Mouse (Mus musculus) spleen, adult 2 months (tissue): ENCODE results near the gene Prrc2c. TPM values are rescaled to one million over a fixed set of nuclear protein-coding genes. Genes with fewer than 3 reads are reported as not detected.

Experiments
- DNase-seq, 2 experiments: peaks; one replicate each; pipeline versions ENCODE4 v3.0.0 to v3.0.0-alpha.2; 2012 to 2021; ENCODE audit warnings: low spot score in 2 of 2, low read depth in 1 of 2
- H3K27ac ChIP-seq: fragments of 200-500 bp; 2 replicates; pipeline ENCODE4 v1.5.1; 2012; ENCODE audit warnings: low read length, inconsistent platforms; ENCODE audit not compliant: insufficient read depth
- H3K27me3 ChIP-seq: fragments of 200-500 bp; 2 replicates; pipeline ENCODE4 v1.6.1; 2012; ENCODE audit warnings: mild to moderate bottlenecking, moderate library complexity, low read length, inconsistent platforms; ENCODE audit not compliant: control insufficient read depth, insufficient read depth
- H3K36me3 ChIP-seq: fragments of 200-500 bp; 2 replicates; pipeline ENCODE4 v1.6.1; 2012; ENCODE audit warnings: mild to moderate bottlenecking, low read length, inconsistent platforms; ENCODE audit not compliant: control insufficient read depth, insufficient read depth
- H3K4me1 ChIP-seq: fragments of 200-500 bp; 2 replicates; pipeline ENCODE4 v1.6.1; 2011; ENCODE audit warnings: inconsistent platforms; ENCODE audit not compliant: control insufficient read depth, insufficient read depth, insufficient read length
- H3K4me3 ChIP-seq: fragments of 200-500 bp; 2 replicates; pipeline ENCODE4 v1.5.1; 2011; ENCODE audit warnings: mild to moderate bottlenecking, inconsistent platforms; ENCODE audit not compliant: insufficient read depth, insufficient read length; ENCODE audit errors: extremely low read depth
- CTCF ChIP-seq: fragments of 200-500 bp; IDR thresholded peaks from 2 replicates; pipeline ENCODE4 v1.5.1; 2011; ENCODE audit warnings: mild to moderate bottlenecking, inconsistent platforms; ENCODE audit not compliant: insufficient read depth, insufficient read length, insufficient replicate concordance; ENCODE audit errors: extremely low read depth
- POLR2A ChIP-seq: fragments of 200-500 bp; IDR thresholded peaks from 2 replicates; pipeline ENCODE4 v1.6.1; 2011; ENCODE audit warnings: low read depth, low read length, inconsistent platforms
- WGBS: fragments of 180-500 bp; shearing (Covaris S2); methylation state at CpG from one replicate; pipeline ENCODE4 v1.1.7; 2018; 5-methylcytosine and 5-hydroxymethylcytosine counted together
- polyA plus RNA-seq: library from polyadenylated mRNA; depleted of rRNA; stranded (reverse); fragments of >200 nt; gene quantifications from 2 replicates; pipeline ENCODE4 v1.2.3, GENCODE M21; 2012

Prrc2c gene
- polyA plus RNA-seq, 1 experiment, result 43.9 TPM

- H3K36me3 ChIP-seq, result no peaks in the 10 kb centered on the region
- H3K4me1 ChIP-seq, result no peaks in the 10 kb centered on the region
- H3K27ac ChIP-seq, result no peak overlapping the region
- no peaks in the 10 kb centered on the region for H3K27me3 ChIP-seq
- no peak for TF ChIP-seq CTCF
- no peak for TF ChIP-seq POLR2A
- DNase-seq, result no peak
- WGBS, result 53% methylated on average over 6 of the region's 6 CpGs
- H3K4me3 ChIP-seq, result no peak overlapping the region
Observed at GRCm38 (mm10) chr1:162752009-162752408, 11.7 kb upstream of the Prrc2c start.

GRCm38 (mm10) chr1:162749607-162750006 is 9.3 kb upstream of the Prrc2c start:
- 87% methylated on average over 7 of the region's 7 CpGs for WGBS
- H3K4me1 ChIP-seq, result no peaks in the 10 kb centered on the region
- no peak overlapping the region for H3K27ac ChIP-seq
- no peaks in the 10 kb centered on the region for H3K36me3 ChIP-seq
- no peak for DNase-seq
- TF ChIP-seq POLR2A (no peak), CTCF (no peak)
- no peaks in the 10 kb centered on the region for H3K27me3 ChIP-seq
- H3K4me3 ChIP-seq, result no peak overlapping the region

- TF ChIP-seq CTCF (no peak), POLR2A (no peak)
- Histone ChIP-seq H3K4me3 (no peak overlapping the region), H3K4me1 (no peaks in the 10 kb centered on the region), H3K27me3 (no peaks in the 10 kb centered on the region), H3K27ac (no peak overlapping the region), H3K36me3 (no peaks in the 10 kb centered on the region)
- 36% methylated on average over 5 of the region's 5 CpGs for WGBS
- DNase-seq, result no peak
Observed at GRCm38 (mm10) chr1:162748761-162749160, 8.4 kb upstream of the Prrc2c start.

- under 1% methylated on average over 56 of the region's 58 CpGs for WGBS
- H3K36me3 ChIP-seq, result no peaks in the 10 kb centered on the region
- H3K27ac ChIP-seq, result peak overlapping the region; percentile 99
- H3K4me1 ChIP-seq, result peaks cover 9% of the 10 kb centered on the region
- no peaks in the 10 kb centered on the region for H3K27me3 ChIP-seq
- no peak for TF ChIP-seq POLR2A
- no peak for TF ChIP-seq CTCF
- peak overlapping the region; percentile 99 for H3K4me3 ChIP-seq
- DNase-seq, result peak in 1 of 2 experiments; percentile 39
Observed at GRCm38 (mm10) chr1:162739831-162740394, 443 bp downstream of the Prrc2c start.

DNA sequence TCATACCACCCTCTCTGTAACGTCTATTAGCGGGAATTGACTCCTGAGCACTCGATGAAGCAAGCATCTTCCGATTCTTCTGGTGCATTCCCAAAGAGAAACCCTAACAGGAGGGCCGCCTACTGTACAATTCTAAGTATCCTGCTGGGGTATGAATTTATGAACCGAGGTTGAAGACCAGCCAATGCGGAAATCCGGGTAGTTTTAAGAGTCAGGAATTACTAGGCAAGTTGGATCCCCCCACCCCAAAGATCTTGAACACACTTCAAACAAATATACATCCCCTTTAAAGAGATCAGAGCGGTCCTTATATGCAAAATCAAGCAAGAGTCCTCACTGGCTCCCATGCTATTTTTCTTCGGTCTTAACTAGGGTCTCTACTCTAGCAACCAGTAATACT is 950 bp downstream of the Prrc2c start:
- TF ChIP-seq POLR2A (no peak), CTCF (no peak)
- no peaks in the 10 kb centered on the region for H3K36me3 ChIP-seq
- H3K27ac ChIP-seq, result peak overlapping the region; percentile 99
- H3K27me3 ChIP-seq, result no peaks in the 10 kb centered on the region
- 1% methylated on average over 10 of the region's 10 CpGs for WGBS
- DNase-seq, result no peak
- H3K4me1 ChIP-seq, result peaks cover 12% of the 10 kb centered on the region
- peak overlapping the region; percentile 99 for H3K4me3 ChIP-seq

DNA sequence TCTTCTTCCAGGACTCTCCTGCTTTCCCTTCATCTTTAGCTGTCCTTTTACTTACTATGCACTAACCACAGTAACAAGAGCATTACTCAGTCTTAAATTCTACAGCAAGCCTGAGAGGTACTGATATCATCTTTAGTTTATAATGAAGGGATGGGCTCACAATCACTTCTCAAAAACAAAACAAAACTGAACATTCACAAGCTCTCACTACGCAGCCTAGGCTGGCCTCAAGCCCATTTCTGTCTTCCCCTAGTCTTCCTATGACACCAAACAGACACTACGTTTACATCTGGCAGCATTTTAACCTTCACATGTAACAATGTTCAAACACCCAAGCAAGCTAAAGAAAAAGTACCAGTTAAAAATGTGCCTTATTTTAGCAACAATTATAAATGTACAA is 1.9 kb downstream of the Prrc2c start:
- no peaks in the 10 kb centered on the region for H3K36me3 ChIP-seq
- no peak overlapping the region for H3K27ac ChIP-seq
- TF ChIP-seq CTCF (no peak), POLR2A (no peak)
- no peak overlapping the region; the same call in 1 of the 2 replicates for H3K4me3 ChIP-seq
- no peak for DNase-seq
- peaks cover 17% of the 10 kb centered on the region for H3K4me1 ChIP-seq
- 16% methylated on average over 2 of the region's 2 CpGs for WGBS
- H3K27me3 ChIP-seq, result no peaks in the 10 kb centered on the region

DNA sequence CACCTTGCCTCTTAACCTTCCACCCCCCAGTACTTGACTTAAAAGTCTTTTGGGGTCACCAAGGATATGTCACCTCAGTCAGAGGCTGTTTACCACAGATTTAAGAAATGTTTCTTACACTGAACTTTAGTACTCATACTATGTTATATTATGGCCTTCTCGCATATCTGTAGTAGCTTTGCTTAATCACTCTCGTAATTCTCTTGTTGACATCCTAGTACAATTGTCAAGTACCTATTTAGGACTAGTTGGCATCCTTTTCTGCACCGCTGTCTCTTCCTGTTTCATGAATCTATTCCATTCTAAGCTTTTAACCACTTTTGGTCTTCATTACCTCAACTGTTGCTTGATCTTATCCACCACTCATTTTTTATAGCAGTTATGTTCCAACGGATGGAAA is 5.3 kb downstream of the Prrc2c start:
- TF ChIP-seq POLR2A, result no peak
- TF ChIP-seq CTCF, result no peak
- Histone ChIP-seq H3K27me3 (no peaks in the 10 kb centered on the region), H3K4me1 (peaks cover 17% of the 10 kb centered on the region), H3K36me3 (no peaks in the 10 kb centered on the region), H3K4me3 (no peak overlapping the region), H3K27ac (no peak overlapping the region)
- WGBS, result 54% methylated on average over 4 of the region's 4 CpGs
- no peak for DNase-seq
